ENCODE assay signal across 10 mouse cellular contexts in genomic region chr17:80575008-80575407, GRCm38 (mm10).
"Had no signal": no experiment of that assay in that cellular context is flagged by ENCODE, and none has a peak within 500 bp of the region (broad histone marks: within the 10 kb centered on the region; RNA-seq: fewer than 3 reads in every experiment).

No protein-coding gene starts in this region.

- H3K9me3 ChIP-seq: limb, embryonic 13.5 days; midbrain, embryonic 13.5 days; stomach, embryonic 15.5 days had no signal

- H3K27me3 ChIP-seq: limb, embryonic 13.5 days; midbrain, embryonic 13.5 days; stomach, embryonic 15.5 days had no signal

- DNase-seq: layer of hippocampus, adult 9-11 months; layer of hippocampus, postnatal 36 days; lung, adult 18-20 months; right cerebral cortex, postnatal 14 days; thymus, postnatal 4 days had no signal

- H3K36me3 ChIP-seq: stomach, embryonic 15.5 days had no signal

- H3K9ac ChIP-seq: limb, embryonic 13.5 days; liver, embryonic 14.5 days; midbrain, embryonic 13.5 days; stomach, embryonic 15.5 days had no signal

- H3K4me3 ChIP-seq: limb, embryonic 13.5 days; midbrain, embryonic 13.5 days; stomach, embryonic 15.5 days had no signal

- ATAC-seq: intestine, embryonic 16.5 days; midbrain, embryonic 13.5 days had no signal

- H3K4me2 ChIP-seq: limb, embryonic 13.5 days; midbrain, embryonic 13.5 days; stomach, embryonic 15.5 days had no signal

- H3K27ac ChIP-seq: limb, embryonic 13.5 days; liver, embryonic 14.5 days; midbrain, embryonic 13.5 days; stomach, embryonic 15.5 days had no signal
